Comparison of ENCODE assay signal across 18 mouse cellular contexts in the genomic region with DNA sequence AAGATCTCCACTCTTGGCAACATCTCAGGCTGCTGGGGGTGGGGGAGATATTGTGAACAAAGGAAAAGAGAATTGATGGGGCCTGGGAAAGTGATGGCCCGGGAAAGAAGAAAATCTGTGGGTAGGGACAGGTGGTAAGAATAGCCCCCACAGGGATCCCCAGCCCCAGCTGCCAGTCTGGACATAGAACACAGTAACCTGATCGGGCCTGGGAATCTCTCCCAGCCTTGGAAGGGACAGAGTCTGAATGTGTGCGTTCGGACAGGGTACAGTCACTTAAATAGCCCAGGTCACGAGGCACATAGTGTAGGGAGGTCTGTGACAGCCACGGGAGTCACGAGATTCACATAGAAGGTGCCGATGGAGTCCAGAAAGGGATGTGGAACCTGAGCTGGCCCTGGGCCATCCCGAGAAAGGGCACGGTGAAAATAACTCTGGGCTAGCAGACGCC. TPM values are rescaled to one million over a fixed set of nuclear protein-coding genes. Genes with fewer than 3 reads are reported as not detected.
DNase-seq lines count a peak whose midpoint lies in the region; ATAC-seq and TF ChIP-seq lines count a peak whose summit lies in the region.
"Had no signal": no experiment of that assay in that cellular context is flagged by ENCODE, and none has a peak within 500 bp of the region (broad histone marks: within the 10 kb centered on the region; RNA-seq: fewer than 3 reads in every experiment).

No protein-coding gene starts in this region.

- no peak for TF ChIP-seq POLR2A in limb, embryonic 14.5 days (IDR thresholded peaks at IDR 0.05; ENCODE audit: borderline replicate concordance, extremely low read depth, insufficient read depth, insufficient read length)

- no peaks in the 10 kb centered on the region for H3K9me3 ChIP-seq in kidney, embryonic 14.5 days (ENCODE audit: control insufficient read depth, low read length)
- H3K9me3 ChIP-seq in limb, embryonic 14.5 days (ENCODE audit: control insufficient read depth, low read length), result no peaks in the 10 kb centered on the region
- no peaks in the 10 kb centered on the region for H3K9me3 ChIP-seq in midbrain, postnatal 0 days (ENCODE audit: low read length)
- H3K9me3 ChIP-seq: hindbrain, embryonic 15.5 days; liver, embryonic 12.5 days had no signal

- H3K4me1 ChIP-seq in kidney, embryonic 14.5 days (ENCODE audit: control insufficient read depth, insufficient read depth, low read length), result no peaks in the 10 kb centered on the region
- no peaks in the 10 kb centered on the region for H3K4me1 ChIP-seq in limb, embryonic 14.5 days (ENCODE audit: control insufficient read depth, insufficient read depth, low read length)
- H3K4me1 ChIP-seq in midbrain, postnatal 0 days (ENCODE audit: insufficient read depth, low read length), result no peaks in the 10 kb centered on the region
- H3K4me1 ChIP-seq: hindbrain, embryonic 15.5 days; liver, embryonic 12.5 days had no signal

- 54% methylated on average over 11 of the region's 11 CpGs for WGBS in kidney, embryonic 14.5 days
- 81% methylated on average over 11 of the region's 11 CpGs for WGBS in limb, embryonic 14.5 days
- WGBS in midbrain, postnatal 0 days, result 87% methylated on average over 11 of the region's 11 CpGs

- no peak for TF ChIP-seq CTCF in midbrain, postnatal 0 days (IDR thresholded peaks at IDR 0.05)

- H3K4me3 ChIP-seq in kidney, embryonic 14.5 days (ENCODE audit: low read length), result no peak overlapping the region
- no peak overlapping the region for H3K4me3 ChIP-seq in limb, embryonic 14.5 days (replicated peaks; ENCODE audit: low read length)
- no peak overlapping the region for H3K4me3 ChIP-seq in midbrain, postnatal 0 days (ENCODE audit: low read depth, low read length)
- H3K4me3 ChIP-seq: hindbrain, embryonic 15.5 days; layer of hippocampus, adult 2 months; liver, embryonic 12.5 days had no signal

- no peaks in the 10 kb centered on the region for H3K36me3 ChIP-seq in kidney, embryonic 14.5 days (ENCODE audit: control insufficient read depth, insufficient read depth, low read length)
- H3K36me3 ChIP-seq in limb, embryonic 14.5 days (ENCODE audit: control insufficient read depth, insufficient read depth, low read length), result no peaks in the 10 kb centered on the region
- H3K36me3 ChIP-seq in midbrain, postnatal 0 days (ENCODE audit: insufficient read depth, low read length), result no peaks in the 10 kb centered on the region
- H3K36me3 ChIP-seq: hindbrain, embryonic 15.5 days; liver, embryonic 12.5 days had no signal

- H3K4me2 ChIP-seq in kidney, embryonic 14.5 days (replicated peaks; ENCODE audit: low read depth, low read length), result no peak overlapping the region
- no peak overlapping the region for H3K4me2 ChIP-seq in limb, embryonic 14.5 days (replicated peaks; ENCODE audit: low read depth, low read length, severe bottlenecking)
- H3K4me2 ChIP-seq in midbrain, postnatal 0 days (ENCODE audit: low read depth, low read length, poor library complexity, severe bottlenecking), result no peak overlapping the region
- H3K4me2 ChIP-seq: hindbrain, embryonic 15.5 days; liver, embryonic 12.5 days had no signal

- H3K27ac ChIP-seq in kidney, embryonic 14.5 days (ENCODE audit: low read depth, low read length), result no peak overlapping the region
- no peak overlapping the region for H3K27ac ChIP-seq in limb, embryonic 14.5 days (replicated peaks; ENCODE audit: low read depth, low read length)
- no peak overlapping the region for H3K27ac ChIP-seq in midbrain, postnatal 0 days (ENCODE audit: low read depth, low read length)
- H3K27ac ChIP-seq: hindbrain, embryonic 15.5 days; layer of hippocampus, adult 2 months; liver, embryonic 12.5 days had no signal

- ATAC-seq in kidney, embryonic 14.5 days (ENCODE audit: low FRiP score, low TSS enrichment), result 0 out of 2 replicates have a peak, but pooled peaks have one; percentile 21
- ATAC-seq in limb, embryonic 14.5 days (ENCODE audit: low FRiP score, low read depth), result peak; percentile 78
- no peak for ATAC-seq in midbrain, postnatal 0 days (ENCODE audit: low FRiP score)
- ATAC-seq: CD4-positive, CD25-positive, alpha-beta regulatory T cell, adult 4 months; forebrain, postnatal 0 days; liver, embryonic 12.5 days had no signal

- no peak overlapping the region for H3K9ac ChIP-seq in kidney, embryonic 14.5 days (ENCODE audit: low read depth, low read length)
- H3K9ac ChIP-seq in limb, embryonic 14.5 days (ENCODE audit: low read depth, low read length, severe bottlenecking), result no peak overlapping the region
- no peak overlapping the region for H3K9ac ChIP-seq in midbrain, postnatal 0 days (replicated peaks; ENCODE audit: low read length, poor library complexity, severe bottlenecking)
- H3K9ac ChIP-seq: forebrain, postnatal 0 days; hindbrain, embryonic 15.5 days; liver, embryonic 12.5 days had no signal

- intact Hi-C loops in gastrocnemius, postnatal 14 days (cut with DNase I; ENCODE audit: low total_unique reads), result no loop called here

- no peak for DNase-seq in kidney, adult 8-10 months
- DNase-seq in cerebellum, postnatal 14 days, result peak; percentile 54 to 57
- DNase-seq in gastrocnemius, postnatal 14 days, result peak; percentile 59
- DNase-seq in limb, embryonic 14.5 days (ENCODE audit: low spot score), result peak; percentile 7
- no peak for DNase-seq in urinary bladder, postnatal 36 days (ENCODE audit: low spot score in 2 of 2)
- no peak for DNase-seq in lung, postnatal 25 days (ENCODE audit: low spot score)
- DNase-seq in midbrain, postnatal 0 days (ENCODE audit: low spot score), result no peak
- DNase-seq: adrenal gland, postnatal 25 days; forebrain, postnatal 0 days; kidney, adult 18-20 months; right cerebral cortex, postnatal 25 days; thymus, adult 2 months had no signal

- H3K27me3 ChIP-seq in kidney, embryonic 14.5 days (ENCODE audit: control insufficient read depth, insufficient read depth, low read length), result no peaks in the 10 kb centered on the region
- H3K27me3 ChIP-seq in limb, embryonic 14.5 days (ENCODE audit: control insufficient read depth, insufficient read depth, low read length), result no peaks in the 10 kb centered on the region
- no peaks in the 10 kb centered on the region for H3K27me3 ChIP-seq in midbrain, postnatal 0 days (ENCODE audit: insufficient read depth, low read length)
- H3K27me3 ChIP-seq: hindbrain, embryonic 15.5 days; liver, embryonic 12.5 days had no signal

RNA-seq across cellular contexts. Expression of a gene that starts 21.3 kb away (rescaled TPM):
- polyA plus RNA-seq in kidney, embryonic 14.5 days (2014; fragmentation: Nextera tagmentation; extraction: Ambion mirVana), result 0.76 and 0.96 TPM in 2 replicates
- total RNA-seq in gastrocnemius, postnatal 14 days (2021), result 1 to 10 TPM; 5.7 to 7.0 TPM
- polyA plus RNA-seq in limb, embryonic 14.5 days (2012; rRNA removed), result 0.41 and 0.45 TPM in 2 replicates
- polyA plus RNA-seq in limb, embryonic 14.5 days (2014; fragmentation: Nextera tagmentation; extraction: Ambion mirVana), result 0.32 and 0.70 TPM in 2 replicates
- total RNA-seq in midbrain, postnatal 0 days (2014; rRNA removed), result 17.8 and 25.7 TPM in 2 replicates
- polyA plus RNA-seq in midbrain, postnatal 0 days (2015; fragmentation: Nextera tagmentation; extraction: Ambion mirVana), result 3.4 and 3.5 TPM in 2 replicates
- total RNA-seq: megakaryocyte-erythroid progenitor cell, adult 5-6 weeks had no signal

Comparison
In these comparisons a context has a peak if more than half of its experiments do, and no peak if none do; other contexts are left out.
1. DNase-seq: peak in cerebellum, postnatal 14 days (2 of 2), gastrocnemius, postnatal 14 days (single experiment) and limb, embryonic 14.5 days (single experiment); none in kidney, adult 8-10 months (0 of 2), urinary bladder, postnatal 36 days (0 of 2), lung, postnatal 25 days (single experiment) and midbrain, postnatal 0 days (single experiment).